Mouse (Mus musculus) heart, adult 11 months (tissue): ENCODE results near the gene Ptpn18.

Experiments
- DNase-seq: peaks from one replicate; pipeline ENCODE4 v3.0.0; 2022

The Ptpn18 gene

DNA sequence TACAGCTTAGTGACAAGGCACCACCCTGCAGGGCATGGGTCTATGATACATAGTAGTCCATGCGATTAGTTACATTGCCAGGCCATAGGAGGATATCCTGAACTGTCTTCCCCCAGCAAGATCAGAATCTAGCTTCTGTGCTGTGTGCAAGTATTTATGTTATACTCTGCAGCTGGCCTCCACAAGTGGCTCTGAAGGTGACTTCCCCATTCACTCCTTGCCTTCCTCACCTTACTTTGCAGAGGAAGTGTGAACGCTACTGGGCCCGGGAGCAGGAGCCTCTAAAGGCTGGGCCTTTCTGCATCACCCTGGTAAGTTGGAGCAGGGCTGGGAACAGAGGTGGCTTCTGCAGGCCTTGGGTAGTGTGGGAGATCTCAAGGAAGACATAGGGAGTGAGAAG is 8.5 kb downstream of the Ptpn18 start:
- no peak for DNase-seq

- DNase-seq, result no peak
These were observed 8.9 kb downstream of the Ptpn18 start for GRCm38 (mm10) chr1:34468500-34468899.

GRCm38 (mm10) chr1:34469801-34470200 is 10.2 kb downstream of the Ptpn18 start:
- no peak for DNase-seq

- DNase-seq, result peak; percentile 97
These were observed 13.1 kb downstream of the Ptpn18 start for GRCm38 (mm10) chr1:34472427-34473300.

GRCm38 (mm10) chr1:34478891-34479655 is 19.5 kb downstream of the Ptpn18 start:
- no peak for DNase-seq

GRCm38 (mm10) chr1:34480801-34481200 is 21.2 kb downstream of the Ptpn18 start:
- no peak for DNase-seq

DNA sequence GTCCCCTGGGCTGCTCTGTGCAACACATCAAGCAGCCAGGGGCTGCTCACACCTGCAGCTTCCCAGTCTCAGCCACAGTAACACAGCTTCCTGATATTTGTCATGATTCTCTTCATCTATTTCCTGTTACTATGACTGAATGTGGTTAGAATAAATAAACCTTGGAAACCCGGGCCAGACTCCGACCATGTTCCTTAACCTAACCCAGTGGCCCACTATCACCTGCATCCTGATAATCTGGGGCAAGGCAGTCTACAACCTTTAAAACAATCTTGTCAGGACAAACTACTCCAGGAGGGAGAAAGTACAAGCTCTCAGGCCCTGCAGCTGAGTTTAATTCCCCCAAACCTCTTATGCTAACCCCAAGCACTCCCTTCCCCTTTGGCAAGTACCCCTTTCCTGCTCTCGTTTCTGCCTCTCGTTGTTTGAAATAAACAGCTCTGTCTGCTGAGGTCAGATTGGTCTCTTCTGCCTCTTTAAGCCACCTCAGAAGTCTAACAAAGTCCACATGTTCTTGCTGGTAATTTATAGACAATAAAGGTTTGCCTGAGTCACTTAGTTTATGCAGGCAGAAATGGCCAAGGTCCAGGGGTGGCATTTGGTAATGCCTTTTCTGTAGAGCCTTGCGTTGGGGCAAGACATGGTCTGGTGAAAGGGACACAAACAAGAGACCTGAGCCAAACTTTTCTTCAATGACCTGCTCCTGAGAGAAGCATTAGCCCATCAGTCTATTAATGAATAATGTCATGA is 22.5 kb downstream of the Ptpn18 start:
- DNase-seq, result no peak

DNA sequence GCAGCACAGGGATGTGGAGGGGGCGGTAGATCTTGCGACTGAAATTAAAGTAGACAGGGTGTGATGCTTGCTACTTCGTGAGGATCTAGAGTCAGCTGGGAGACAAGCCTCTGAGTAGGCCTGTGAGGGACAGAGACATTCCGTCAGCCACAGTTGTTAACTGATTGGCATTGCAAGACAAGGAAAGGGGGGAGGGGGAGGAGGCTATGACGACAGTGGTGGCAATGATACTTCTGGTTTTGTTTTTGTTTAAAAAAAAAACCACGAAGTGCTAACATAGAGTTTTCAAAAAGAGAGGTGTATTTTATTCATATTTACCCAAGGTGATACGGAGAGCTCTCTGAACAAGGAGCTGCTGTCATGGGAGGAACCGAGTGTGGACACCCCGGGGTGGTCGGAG is 24.9 kb downstream of the Ptpn18 start:
- no peak for DNase-seq

DNA sequence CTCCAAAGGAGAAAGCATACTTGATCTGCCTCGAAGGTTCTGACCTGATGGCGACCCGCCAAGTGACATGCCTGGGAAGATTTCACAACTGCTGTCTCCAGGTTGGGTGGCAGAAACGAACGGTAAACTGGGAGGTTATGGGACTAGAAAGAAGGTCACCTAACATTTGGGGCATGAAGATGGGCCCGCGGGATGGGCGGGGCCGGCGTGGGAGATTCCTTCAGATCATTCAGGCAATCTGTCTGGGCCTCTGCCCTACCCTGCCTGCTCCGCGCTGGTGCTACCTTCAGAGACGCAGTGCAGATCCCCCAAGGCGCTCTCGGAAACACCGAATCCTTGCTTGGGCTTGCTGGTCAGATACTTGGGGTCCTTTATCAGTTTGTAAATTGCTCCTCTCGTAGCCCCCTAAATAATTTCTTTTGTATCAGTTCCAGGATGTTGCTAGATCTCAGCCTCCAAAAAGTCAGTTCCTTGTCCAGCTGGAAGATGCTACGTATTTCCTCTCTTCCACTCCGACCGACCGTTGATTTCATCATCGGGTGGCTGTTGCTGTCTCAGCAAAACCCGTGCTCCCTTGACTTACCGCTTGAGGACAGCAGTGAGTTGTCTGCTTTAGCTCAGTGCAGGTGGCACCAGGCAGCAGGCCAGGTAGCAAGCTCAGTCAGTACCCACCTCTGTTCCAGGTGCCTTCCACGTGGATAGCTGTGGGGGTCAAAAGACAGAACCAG is 26.1 kb downstream of the Ptpn18 start:
- peak; percentile 97 for DNase-seq

DNA sequence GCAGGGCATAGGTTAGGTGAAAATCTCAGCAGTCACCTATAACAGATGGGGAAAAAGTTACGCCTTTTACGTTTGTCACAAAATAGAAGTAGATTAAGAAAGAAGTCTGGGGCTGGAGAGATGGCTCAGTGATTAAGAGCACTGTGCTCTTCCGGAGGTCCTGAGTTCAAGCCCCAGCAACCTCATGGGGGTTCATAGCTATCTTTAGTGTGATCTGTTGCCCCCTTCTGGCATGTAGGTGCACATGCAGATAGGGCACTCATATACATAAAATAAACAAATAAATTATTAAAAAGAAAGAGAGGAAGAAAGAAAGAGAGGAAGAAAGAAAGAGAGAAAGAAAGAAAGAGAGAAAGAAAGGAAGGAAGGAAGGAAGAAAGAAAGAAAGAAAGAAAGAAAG is 27.8 kb downstream of the Ptpn18 start:
- DNase-seq, result no peak

DNA sequence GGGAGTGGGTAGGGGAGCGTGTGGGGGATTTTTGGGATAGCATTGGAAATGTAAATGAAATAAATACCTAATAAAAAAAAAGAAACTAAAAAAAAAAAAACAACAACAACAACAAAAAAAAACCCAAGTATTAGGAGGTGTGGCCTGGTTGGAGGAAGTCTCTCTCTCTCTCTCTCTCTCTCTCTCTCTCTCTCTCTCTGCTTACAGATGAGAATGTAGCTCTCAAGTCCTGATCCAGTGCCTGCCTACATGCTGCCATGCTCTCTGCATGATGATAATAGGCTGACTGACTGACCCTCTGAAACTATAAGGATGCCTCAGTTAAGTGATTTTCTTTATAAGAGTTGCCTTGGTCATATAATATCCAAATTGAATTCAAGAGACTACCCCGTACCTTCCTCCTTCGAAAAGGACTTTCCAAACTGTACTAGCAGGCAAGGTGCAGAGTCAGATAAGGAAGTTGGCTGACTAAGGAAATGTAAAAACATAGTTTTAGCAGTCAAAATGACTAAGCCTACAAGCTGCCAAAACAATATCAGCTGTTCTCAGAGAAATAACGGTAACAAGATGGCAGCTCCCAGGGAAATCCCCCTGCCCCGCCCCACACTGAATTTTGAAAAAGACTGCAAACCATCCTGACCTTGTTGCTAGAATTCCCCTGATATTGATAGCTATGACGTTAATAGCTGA is 30.4 kb downstream of the Ptpn18 start:
- DNase-seq, result no peak

- DNase-seq, result no peak
These were observed 31.9 kb downstream of the Ptpn18 start for GRCm38 (mm10) chr1:34491480-34491879.

GRCm38 (mm10) chr1:34502991-34503390 is 43.4 kb downstream of the Ptpn18 start:
- DNase-seq, result peak; percentile 57

DNA sequence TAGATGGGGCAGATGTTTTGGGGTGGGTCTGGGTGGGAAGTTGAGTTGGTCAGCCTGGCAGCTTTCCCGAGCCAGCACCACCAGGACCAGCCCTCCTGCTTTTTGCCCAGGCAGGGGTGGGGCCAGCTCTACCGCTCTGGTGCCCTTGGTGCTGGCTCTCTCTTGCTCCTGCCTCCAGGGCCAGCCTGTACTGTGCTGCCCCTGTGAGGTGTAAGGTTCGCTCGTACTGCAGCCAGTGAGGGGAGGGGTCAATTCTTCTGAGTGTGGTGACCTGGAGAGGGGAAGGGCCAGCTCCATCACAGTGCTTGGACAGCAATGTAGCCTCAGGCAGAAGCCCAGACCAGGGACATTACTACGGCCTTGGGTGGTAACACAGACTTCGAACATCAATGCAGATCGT is 45.7 kb downstream of the Ptpn18 start:
- no peak for DNase-seq

DNA sequence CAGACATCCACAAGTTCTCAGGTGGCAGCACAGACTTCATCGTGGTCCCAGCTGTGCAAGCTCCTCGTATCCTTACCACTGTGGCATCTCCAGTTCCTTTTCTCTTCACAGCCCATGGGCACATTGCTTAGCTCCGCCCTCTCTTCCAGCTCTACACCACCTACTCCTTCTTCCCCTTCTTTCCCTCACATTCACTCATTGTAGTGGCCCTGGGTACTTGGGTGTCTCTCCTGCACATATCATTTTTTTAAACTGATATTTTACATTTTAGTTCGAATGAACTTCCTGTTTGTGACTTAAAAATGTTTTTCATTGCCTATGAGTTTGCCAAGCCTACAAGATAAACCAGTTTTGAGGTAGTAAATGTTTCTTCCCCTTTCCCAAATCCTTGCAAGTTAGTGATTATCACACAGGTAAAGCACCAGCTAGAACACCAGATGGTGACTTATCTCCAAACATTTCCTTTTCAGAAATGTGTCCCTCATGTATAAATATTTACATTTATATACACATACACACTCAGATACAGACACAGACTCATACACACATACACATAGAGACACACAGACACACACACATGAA is 46.5 kb downstream of the Ptpn18 start:
- DNase-seq, result peak; percentile 86

- no peak for DNase-seq
These were observed 48.4 kb downstream of the Ptpn18 start for GRCm38 (mm10) chr1:34507986-34508385.

DNA sequence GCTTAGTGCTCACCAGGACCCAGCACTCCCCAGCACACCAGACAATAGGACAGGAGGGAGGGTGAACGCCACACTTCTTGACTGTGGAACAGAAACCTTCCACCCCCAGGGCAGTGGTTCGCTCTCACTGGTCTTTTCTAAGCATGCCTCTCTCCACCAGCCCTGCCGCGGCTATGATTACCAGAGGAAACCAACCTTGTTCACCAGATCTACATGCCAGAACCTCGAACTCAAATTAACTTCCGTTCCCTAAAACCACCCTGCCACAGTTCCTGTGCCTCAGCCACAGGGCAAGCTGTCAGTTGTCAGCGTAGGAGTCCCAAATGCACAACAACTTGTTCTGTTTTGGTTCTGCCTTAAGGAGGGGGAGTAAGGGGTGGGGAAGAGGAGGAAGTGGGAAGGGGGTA is 51.0 kb downstream of the Ptpn18 start:
- peak; percentile 88 for DNase-seq

DNA sequence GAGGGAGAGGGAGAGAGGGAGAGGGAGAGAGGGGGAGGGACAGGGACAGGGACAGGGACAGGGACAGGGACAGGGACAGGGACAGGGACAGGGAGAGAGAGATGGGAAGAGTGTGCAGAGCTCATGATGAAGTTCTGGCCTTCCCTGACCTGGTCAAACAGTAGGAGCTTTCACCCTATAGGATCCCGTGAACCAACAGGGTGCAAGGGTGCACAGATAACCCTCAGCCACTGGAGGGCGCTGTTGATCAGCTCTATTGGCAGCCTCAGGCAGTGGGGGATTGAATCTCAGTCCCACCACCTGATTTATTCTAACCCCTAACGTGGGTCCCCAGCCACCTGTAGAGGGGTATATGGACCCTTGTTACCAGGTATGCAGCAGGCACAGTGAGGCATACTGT is 51.5 kb downstream of the Ptpn18 start:
- peak; percentile 91 for DNase-seq

- peak; percentile 45 for DNase-seq
These were observed 53.5 kb downstream of the Ptpn18 start for GRCm38 (mm10) chr1:34513068-34513467.

- DNase-seq, result peak; percentile 49
These were observed 57.0 kb downstream of the Ptpn18 start for GRCm38 (mm10) chr1:34516595-34516994.

DNA sequence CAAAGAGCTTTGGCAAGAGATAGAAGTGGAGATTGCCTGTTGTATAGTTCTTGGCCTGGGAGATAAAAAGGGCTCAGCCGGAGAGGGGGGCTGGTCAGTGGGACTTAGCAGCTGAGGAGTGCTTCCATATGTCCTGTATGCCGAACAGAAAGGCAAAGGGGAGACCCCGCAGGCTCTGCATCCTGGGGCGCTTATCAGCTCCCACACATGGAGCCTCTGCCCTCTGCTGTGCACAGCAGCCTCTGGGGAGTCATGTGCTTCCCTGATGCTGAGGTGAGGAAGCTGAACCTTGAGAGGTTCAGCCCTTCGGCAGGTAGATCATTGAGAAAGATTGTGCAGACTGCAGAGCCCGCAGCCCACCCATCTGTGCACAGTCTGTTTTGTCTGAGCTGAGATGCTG is 57.7 kb downstream of the Ptpn18 start:
- DNase-seq, result peak; percentile 50

- DNase-seq, result peak; percentile 23
These were observed 58.2 kb downstream of the Ptpn18 start for GRCm38 (mm10) chr1:34517797-34518196.
